Mouse (Mus musculus) naive thymus-derived CD4-positive, alpha-beta T cell, adult 5 months (primary cell): ENCODE results near the gene BC005561. TPM values are rescaled to one million over a fixed set of nuclear protein-coding genes. Genes with fewer than 3 reads are reported as not detected.

Experiments used
- polyA plus RNA-seq: library from polyadenylated mRNA; unstranded; fragments of 100-300 nt; shearing (Covaris generic); gene quantifications from one replicate; pipeline ENCODE4 v1.2.1, GENCODE M21; 2017

BC005561 gene
- 21.5 TPM for polyA plus RNA-seq

DNA sequence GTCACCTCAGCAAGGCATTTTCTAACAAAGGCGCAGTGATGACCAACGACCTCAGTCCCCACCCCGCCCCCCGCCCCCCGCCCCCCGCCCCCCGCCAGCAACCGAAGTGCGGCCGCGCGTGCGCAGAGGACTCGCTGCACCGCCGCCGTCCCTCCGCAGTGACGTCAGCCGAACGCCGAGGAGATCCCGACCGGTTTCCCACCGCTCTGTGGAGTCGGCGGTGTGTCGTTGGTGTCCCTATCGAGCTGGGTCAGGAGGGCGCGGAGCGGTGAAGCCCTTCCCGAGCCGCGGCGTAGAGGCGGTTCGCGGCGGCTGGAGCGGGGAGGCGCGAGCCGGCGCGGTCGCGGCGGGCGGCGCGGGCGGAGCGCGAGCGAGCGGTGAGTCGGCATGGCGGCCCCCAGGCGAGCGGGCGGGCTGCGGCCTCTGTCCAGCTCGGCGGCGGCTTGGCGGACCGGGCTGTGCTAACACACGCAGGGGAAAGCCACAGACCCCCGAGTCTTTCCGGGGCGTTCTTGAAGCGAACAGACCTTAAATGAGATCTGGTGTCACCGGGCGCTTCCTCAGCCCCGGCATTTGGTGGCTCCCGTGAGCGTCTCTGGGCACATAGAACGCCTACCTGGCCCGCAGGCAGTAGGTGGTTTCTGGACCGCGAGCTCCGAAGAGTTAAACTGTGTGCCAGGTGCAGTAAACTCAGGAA lies at the start of gene BC005561:
Gene BC005561, plus strand, starts transcription at position 158 of the 697 bp plus-strand sequence.

GRCm38 (mm10) chr5:104458832-104459705 lies 49.1 kb upstream of the BC005561 start, which contains the start of gene Pkd2:
Gene Pkd2 (plus strand): TSS chr5:104459450.

Other genes starting within 250 kb of the BC005561 start
- not detected for gene Ibsp, start 209.2 kb upstream of the BC005561 start, polyA plus RNA-seq
- not detected for gene Mepe, start 183.0 kb upstream of the BC005561 start, polyA plus RNA-seq
- gene Spp1, start 73.2 kb upstream of the BC005561 start, polyA plus RNA-seq, result not detected
- gene Pkd2, start 48.9 kb upstream of the BC005561 start, polyA plus RNA-seq, result 0.11 TPM